Mouse (Mus musculus) small intestine, adult 2 months (tissue): Measurements from ENCODE around the gene Slx4ip.

Experiments used
- CTCF ChIP-seq: fragments of 200-500 bp; IDR thresholded peaks from 2 replicates; pipeline ENCODE4 v1.5.1; 2012; ENCODE audit warnings: low read depth, mild to moderate bottlenecking, control low read depth, inconsistent platforms, low read length, moderate library complexity, mixed read lengths; ENCODE audit not compliant: insufficient replicate concordance, insufficient read length; ENCODE audit errors: extremely low read depth
- POLR2A ChIP-seq: fragments of 200-500 bp; IDR thresholded peaks from 2 replicates; pipeline ENCODE4 v1.6.1; 2012; ENCODE audit warnings: low read depth, mild to moderate bottlenecking, control low read depth, inconsistent platforms, low read length, moderate library complexity

GRCm38 (mm10) chr2:137049367-137049766 is 158.3 kb downstream of the Slx4ip start:
- TF ChIP-seq CTCF: no peak
- no peak for TF ChIP-seq POLR2A
